Mouse (Mus musculus) c-Kit-positive CD71-negative TER-119-negative erythroid progenitor cells, embryonic 14.5 days (primary cell): Measurements from ENCODE around the gene Ube2e1.
A peak's percentile ranks its signal among the peaks of the same experiment; 100 is the strongest.
"Not testable (repeated sequence)": the region's sequence is repeated elsewhere in the genome, so short reads cannot be mapped to it uniquely, and the experiment has no call there.

Source experiments
- DNase-seq: peaks from one replicate; pipeline ENCODE4 v3.0.0-alpha.2; 2013; ENCODE audit warnings: low read depth

The Ube2e1 gene

DNA sequence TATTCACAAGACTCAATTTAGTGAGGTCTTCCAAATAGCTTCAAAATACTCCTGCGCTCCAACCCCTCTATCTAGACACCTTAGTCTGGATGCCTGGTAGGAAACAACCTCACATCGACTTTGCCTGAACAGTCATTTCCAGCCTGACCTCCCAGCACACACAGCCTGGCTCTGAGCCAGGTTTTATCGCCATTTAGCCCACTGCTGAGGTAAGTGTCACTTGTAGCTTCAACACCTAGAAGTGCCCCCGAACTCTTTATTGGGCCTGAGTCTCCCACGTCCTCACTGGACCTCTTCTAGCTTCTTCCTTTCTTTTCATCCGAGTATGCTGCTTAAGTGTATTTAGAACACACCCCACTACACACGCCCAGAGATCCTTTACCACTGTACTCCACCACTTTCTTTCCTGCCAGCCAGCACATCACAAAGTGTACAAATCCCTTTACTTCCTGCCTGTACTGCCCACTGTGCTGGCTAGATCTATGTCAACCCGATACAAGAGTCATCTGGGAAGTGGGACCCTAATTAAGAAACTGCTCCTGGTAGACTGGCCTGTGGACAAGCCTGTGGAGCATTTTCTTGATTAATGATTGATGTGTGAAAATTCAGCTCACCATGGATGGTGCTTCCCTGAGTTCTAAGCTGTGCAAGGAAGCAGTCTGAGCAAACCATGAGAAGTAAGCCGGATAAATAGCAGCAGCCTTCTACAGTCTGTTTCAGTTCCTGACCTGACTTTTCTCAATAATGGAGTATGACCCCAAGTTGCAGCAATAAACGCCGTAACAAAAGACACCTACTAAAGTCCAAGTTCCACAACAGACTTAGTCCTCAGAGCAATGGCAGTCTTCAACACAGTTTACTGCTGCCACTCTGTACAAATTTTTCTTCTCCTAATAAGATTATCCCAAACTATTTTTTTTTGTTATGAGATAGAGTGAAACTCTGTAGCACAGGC, 13.9 kb downstream of the Ube2e1 start:
- no peak for DNase-seq

DNA sequence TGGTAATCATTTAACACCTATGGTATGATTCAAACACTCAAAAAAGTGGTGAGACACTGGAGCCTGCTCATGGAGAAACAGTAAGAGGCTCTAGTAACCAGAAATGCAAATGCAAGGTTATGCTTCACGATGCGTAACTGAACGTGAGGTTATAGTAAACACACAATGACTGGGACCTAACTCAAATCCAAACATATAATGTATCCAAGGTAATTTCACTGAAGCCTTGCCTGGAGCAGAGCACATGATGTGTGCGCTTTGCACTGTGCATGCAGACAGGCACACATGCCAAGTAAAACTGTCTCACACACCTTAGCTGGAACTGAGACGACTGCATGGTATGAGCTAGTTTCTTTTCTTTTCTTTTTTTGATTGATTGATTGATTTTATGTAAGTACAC, 27.5 kb downstream of the Ube2e1 start:
- DNase-seq, result no peak

DNA sequence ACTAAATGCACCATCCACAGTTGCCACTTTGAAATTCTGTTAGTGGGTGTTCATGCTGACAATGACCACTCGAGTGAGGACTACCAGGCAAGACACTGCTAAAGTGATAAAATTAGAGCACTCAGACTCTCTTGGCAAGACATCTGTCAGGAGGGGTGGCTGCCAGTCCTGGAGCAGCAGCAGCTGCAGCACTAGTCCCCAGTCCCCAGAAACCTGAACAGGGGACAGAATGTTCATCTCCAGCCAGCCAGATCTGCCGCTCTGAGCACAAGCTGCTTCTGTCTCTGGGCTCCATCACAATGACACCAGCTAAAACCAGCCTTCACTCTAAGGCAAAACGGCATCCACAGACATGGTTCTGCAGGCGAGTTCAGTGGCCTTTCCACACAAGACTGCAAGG, 28.4 kb downstream of the Ube2e1 start:
- DNase-seq, result no peak

DNA sequence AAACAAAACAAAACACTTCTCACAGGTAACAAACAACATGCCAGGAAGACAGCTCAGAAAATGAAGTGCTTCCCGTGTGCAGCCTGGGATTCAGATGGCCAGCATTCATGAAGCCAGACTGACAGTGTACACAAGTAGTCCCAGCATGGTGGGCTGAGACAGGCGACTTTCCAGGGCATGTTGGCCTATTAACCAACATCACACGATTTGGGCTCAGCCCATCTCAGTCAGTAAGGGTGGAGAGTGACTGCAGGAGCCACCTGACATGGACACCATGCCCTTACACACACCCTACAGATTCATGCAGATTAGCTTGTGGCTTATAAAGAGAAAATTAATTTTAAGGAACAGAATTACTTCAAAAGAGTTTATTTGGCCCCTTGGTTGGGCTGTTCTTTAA, 28.9 kb downstream of the Ube2e1 start:
- DNase-seq, result no peak

DNA sequence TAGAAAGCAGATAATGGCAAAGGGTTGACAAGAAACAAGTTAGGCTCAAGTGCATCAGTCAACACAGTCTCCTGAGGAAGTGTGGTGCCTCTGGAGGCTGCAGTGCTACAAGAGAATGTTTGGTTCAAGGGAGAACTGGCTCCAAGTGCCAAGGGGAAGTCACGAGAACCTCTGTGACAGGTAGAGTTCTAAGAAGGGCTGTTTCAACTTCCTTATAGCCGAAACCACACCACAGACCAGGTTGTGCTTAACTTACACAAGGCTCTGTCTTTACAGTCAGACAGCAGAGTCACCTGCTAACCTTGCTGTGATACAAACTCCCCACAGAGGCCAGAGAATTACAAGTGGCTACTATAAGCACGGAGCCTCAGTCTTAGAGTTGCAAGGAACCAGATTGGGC, 30.1 kb downstream of the Ube2e1 start:
- no peak for DNase-seq

DNA sequence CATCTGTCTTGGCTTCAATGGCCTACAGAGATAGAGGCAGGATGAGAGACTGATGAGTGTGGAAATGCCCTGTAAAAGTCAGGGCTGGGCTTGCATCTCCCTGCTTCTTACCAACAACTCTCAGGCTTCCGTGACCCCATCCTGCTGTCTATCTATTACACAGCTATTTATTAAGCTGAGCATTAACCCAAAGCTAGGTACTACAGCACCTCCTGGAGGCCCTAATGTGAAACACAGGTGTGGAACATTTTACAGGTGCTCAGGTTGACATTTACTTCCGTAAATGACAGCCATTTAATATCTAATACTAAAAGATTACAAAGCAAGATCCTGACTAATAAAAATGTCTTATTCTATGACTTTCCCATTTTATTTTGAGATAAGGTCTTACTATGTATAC, 31.0 kb downstream of the Ube2e1 start:
- no peak for DNase-seq

DNA sequence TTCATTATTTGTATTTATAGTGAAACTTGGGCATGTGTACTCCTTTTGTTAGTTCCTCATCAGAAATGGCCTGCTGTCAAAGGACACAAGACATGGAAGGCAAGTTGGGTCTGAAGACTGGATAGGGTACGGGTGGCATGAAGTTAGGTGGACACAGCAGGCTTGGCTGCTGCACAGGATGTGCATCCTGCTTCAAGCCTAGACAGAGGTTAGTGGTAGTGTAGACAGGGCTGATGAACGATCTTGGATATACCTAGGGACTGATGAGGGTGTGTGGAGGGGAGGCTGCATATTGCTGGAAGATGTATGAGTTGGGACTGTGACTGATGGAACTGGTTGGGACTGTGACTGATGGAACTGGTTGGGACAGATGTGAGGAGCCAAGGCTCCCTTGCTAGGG, 32.8 kb downstream of the Ube2e1 start:
- no peak for DNase-seq

DNA sequence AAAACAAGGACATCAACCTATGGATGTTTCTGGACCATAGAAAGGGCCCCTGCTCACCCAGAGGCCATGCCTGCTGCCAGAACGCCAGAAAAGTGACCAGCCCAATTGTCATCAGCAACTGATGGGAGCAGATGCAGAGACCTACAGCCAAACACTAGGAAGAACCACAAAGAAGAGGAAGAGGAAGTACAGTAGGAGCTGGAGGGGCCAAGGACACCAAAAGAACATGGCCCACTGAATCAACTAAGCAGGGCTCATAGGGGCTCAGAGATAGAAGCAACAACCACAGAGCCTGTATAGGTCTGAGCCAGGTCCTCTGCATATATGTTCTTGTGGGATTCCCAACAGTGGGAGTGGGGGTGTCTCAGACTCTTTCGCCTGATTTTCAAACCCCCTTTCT, 34.2 kb downstream of the Ube2e1 start:
- DNase-seq, result no peak

DNA sequence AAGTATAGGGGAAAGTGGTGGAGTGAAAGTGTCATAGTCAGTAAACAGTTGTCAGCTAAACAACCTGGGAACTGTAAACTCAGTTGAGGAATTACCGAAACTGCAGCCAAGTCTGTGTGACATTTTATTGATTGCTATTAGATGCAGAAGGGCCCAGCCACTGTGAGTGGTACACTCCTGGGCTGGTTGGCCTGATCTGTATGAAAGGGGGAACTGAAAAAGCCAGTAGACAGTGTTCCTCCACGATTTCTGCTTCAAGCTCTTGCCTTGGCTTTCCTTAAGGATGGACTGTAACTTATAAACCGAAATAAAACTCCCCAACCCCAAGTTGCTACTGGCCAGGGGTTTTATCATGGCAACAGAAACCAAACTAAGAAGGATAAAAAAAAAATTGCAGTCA, 39.1 kb downstream of the Ube2e1 start:
- no peak for DNase-seq

DNA sequence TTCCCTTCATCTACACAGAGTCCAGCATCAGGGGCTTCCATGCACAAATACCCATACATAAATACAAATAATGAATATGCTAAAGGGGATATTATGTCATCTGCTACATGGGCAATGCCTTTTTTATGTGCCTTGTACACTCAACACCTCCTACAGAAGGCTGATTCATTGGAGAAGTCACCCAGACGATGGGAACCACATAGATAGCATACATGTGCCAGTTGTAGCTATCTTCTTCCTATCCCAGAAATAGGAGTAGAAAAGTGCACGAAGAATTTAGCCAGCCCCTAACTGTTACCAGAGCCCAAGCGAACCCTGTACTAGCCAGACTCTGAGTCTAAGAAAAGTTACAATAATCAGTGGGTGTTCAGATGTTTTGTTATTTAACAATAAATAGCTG, 39.5 kb downstream of the Ube2e1 start:
- no peak for DNase-seq

DNA sequence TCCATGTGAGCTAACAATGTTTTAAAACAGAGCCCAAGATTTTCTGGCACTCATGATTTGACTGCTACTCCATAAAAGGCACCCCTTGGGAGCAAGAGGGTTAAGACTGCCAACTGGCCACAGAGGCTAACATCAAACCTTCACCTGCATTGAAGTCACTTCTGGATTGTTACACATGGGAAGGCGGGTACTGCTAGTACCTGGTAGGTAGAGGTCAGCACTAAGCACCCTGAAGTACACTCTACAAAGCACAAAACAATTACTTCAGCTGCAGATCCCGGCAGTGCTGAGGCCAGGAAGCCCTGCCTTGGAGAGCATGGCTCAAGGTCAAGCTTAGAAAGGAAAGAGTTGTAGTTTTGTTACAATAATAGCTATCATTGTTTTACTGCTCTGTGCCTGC, 44.3 kb downstream of the Ube2e1 start:
- no peak for DNase-seq

DNA sequence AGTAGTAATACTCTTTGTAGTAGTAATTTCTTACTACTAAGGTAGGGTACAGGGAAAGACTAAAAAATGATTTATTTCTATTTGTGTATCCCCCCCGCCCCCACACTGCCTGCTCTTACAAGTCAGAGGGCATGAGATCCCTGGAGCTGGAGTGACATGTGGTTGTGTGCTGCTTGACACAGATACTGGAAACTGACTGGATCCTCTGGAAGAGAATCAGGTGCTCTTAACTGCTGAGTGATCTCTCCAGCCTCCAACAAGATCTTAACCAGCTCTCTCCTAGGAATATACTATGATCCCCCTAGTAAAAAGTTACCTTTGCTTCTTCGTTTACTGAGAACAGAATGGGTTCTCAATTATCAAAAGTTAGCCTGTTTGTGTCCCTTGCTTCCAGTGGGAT, 45.2 kb downstream of the Ube2e1 start:
- DNase-seq, result no peak

DNA sequence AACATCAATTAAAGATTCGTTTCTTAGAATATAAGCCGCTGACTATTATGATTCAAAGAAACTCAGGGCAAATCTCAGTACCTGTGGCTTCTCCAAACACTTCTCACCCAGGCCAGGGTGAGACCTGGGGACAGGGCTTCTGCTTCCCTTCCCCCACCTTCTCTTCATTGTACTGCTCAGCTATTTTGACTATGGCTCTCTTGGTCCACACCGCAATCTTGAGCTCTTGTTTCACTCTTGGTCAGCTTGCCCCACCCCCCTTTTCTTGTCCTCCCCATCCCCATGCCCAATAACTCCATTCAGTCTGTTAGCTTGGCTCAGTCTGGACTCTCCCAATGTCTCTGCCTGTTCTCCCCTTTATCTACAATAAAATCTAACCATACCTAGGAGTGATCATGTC, 46.2 kb downstream of the Ube2e1 start:
- no peak for DNase-seq

DNA sequence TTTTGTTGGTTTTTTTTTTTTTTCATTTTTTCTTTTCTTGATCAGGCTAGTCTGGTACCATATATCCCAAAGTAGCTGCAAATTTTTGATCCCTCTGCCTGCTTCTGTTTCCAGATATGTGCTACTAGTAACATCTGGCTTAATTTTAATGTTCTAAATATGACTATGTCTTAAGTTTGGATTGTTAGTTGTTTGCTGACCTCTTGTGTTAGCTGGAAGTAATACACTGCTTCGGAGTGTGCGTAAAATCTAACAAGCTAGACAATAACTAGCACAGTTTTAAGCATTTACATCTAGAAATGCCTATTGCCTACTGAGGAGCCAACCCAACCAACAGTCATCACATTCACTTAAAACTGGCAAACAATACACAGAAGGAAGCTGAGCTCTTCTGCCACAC, 47.1 kb downstream of the Ube2e1 start:
- peak; percentile 25 for DNase-seq

DNA sequence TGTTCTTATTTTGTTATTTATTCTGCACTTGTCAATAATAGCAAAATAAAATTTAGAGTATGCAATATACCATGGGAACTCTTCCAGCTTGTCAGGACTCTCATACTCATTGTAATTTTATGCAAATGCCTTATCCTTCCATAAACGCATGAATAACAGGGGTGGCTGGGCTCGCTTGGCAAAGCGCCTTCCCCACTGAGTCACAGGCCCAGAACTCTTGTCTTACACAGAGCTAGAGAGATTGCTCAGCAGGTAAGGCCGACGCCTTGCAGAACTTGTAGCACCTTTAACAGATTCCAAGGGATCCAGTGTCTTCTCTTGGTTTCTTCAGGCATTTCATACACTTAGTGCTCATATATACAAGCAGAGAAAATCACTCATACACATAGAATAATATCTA, 51.3 kb downstream of the Ube2e1 start:
- DNase-seq, result no peak

DNA sequence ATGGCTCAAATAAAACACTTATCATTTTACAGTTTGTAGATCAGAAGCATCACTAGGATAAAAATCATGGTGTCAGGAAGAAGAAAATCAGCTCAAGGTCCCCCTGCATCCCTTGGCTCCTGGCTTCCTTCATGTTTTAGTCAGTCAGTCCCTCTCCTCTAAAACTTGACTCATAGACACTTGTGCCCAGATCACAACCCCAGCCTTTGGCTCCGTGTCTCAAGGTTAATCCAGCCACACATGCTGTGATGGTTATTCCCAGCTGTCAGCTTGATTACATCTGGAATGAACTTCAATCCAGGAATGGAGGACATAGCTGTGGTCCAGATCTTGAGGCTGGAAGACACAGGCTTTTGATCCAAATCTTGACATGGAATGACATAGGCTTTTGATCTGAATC, 57.1 kb downstream of the Ube2e1 start:
- DNase-seq, result no peak

DNA sequence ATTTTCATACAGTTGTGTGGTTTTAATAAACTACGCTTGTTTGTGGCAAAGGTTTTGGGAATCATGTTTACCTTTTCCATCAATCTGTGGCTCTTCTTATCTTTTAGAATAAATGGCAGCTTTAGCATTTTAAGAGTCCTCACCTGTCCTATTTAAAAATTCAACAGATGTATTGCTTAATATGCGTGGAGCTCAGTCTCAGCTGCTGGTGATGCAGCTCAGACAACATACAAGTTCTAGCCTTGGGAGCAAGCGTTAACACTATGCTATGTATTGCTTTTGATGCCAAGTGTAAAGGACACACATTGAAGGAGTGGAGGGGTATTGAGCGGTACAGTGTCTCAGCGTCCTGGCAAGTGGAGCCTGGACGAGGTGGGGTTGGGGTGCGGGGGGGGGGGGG, 60.0 kb downstream of the Ube2e1 start:
- DNase-seq, result no peak

DNA sequence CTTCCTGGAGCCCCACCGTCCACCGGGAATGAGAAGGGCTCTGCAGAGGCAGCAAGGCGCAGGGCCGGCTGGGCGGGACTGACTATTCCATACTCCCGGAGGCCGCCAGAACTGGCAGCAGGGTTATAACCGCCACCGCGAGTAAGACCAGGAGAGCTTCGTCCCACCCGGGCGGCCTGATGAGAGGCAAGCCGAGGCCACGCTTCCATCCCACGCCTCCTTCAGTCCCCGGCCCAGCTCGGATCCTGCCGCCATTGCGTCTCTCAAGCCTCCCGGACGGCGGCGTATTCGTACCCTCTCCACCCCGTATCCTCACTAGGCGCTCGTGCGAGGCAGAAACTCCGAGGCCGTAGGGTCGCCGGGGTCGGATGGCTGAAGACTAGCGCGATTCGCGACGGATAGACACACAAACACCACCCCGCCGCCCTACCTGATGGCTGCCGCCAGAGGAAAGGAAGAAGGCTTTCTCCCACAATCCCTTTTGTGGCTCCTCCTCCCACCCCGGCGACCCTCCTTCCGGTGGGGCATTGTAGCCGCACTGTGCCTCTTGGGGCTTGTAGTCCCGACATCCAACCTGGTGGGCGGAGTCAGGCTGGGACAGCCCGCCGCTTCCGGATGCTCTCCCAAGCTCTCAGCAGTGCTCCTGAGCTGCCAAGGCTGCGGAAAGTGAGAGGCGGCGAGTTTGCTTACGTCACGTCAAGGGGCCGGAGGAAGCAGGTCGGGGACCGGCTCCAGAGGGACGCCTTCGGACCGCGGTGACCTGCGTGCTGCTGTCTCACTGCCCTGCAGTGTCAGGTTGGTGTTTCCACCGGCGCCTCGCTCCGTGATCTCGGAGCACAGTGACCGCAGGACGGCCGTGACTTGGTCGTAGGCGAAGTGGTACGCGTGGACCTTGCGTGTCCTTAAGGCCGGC, 60.9 kb downstream of the Ube2e1 start, which contains the start of the genes Nkiras1 and Rpl15:
Gene Nkiras1, plus strand, starts transcription at position 608 of the 913 bp plus-strand sequence.
Gene Rpl15, minus strand, starts transcription at position 863 of the 913 bp plus-strand sequence.
- DNase-seq, result peak; percentile 98

DNA sequence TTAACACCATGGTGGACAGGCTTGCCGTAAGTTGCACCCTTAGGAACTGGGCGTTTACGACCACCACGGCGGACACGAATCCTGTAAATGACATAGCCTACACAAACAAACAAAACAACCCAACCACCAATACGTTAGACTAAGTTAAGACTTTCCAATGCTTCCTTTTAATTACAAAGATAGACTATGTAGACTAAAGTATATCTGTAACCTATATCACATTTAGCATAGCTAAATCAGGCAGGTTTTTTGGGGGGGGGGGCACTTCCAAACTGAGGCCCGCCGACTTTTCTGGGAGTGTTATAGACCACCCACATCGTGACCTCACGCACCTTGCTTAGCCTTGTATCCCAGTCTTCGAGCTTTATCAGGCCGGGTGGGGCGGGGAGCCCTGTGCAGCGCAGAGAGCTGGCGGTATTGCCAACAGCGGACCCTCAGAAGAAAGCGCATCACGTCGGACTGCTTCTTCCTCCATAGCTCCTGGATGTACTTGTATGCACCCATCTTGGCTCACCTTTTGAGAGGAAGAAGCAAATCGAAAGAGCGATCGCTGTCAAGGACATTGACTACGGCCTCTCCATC, 61.6 kb downstream of the Ube2e1 start:
- DNase-seq, result not testable (repeated sequence)

DNA sequence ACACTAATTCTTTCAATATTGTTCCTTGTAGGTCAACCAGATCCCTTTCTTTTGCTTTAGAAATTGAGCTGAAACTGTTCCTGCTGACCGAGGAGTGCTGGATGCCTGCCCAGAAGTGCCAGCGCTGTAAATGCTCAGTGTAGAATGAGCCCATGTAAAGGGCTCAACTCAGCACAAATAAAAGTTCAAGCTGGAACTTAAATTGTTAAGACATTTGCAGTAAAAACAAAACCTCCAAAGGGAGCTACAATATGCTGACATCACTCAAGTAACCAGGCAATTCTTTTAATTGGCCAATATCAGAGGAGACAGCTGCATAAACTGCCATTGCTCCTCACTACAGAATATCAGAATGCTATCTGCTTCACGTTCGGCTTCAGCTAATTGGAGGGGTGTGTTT, 68.2 kb downstream of the Ube2e1 start:
- DNase-seq, result no peak

DNA sequence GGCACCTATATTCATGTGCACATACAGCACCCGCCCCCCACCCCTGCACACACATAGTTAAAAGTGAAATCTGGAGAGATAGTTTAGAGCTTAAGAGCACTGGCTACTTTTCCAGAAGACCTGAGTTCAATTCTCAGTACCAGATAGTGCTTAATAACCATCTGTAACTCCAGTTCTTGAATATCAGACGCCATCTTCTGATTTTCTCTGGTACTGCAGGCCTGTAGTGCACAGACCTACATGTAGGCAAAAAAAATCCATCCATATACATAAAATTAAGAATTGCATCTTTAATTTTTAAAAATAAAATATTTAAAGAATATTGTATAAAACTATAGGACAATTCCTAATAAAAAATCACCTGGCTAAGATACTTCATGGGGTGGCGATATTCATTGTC, 70.5 kb downstream of the Ube2e1 start:
- DNase-seq, result no peak

DNA sequence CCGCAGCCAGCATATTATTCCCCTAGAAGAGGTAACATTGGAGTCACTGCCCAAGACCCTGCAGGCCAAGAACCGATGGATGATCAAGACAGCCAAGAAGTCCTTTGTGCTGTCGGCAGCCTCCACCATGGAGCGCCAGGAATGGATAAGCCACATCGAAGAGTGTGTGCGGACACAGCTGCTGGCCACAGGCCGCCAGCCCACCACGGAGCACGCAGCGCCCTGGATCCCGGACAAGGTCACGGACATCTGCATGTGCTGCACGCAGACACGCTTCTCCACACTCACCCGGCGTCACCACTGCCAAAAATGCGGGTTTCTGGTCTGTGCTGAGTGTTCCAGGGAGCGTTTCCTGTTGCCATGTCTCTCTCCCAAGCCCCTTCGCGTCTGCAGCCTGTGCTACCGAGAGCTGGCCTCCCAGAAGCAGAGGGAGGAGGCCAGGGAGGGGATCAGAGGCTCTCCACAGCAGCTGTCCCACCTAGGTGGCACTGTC, 89.0 kb downstream of the Ube2e1 start:
- DNase-seq, result no peak
